Mouse (Mus musculus): ENCODE results near the gene Il18bp.

DNA sequence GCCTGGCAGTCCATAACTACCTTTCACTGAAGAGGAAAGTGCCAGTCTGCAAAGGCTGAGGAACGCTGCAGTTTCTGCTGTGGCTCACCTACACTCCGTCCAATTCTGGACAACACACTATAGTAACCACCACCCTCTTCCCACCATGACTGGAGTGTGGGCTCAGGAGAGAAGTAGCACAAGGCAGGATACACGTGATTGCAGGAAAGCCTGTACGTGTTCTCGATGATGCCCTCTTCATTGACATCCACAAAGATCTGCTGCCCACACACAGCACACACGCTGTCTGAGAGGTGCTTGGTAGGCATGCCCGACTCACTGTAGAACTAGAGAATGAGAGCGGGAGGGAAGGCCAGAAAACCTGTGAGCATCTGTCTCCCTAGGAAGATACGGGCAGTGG lies 5.3 kb upstream of the Il18bp start:
- TF ChIP-seq POLR2A (IDR thresholded peaks at IDR 0.05; ENCODE audit: low read depth, low read length) (no peak), CTCF (conservative IDR thresholded peaks at IDR 0.05; ENCODE audit: insufficient read depth, insufficient read length, low read depth, low read length) (no peak)

Measured in kidney, adult 2 months (tissue).